Comparison of ENCODE assay signal across 8 mouse cellular contexts in the genomic region with DNA sequence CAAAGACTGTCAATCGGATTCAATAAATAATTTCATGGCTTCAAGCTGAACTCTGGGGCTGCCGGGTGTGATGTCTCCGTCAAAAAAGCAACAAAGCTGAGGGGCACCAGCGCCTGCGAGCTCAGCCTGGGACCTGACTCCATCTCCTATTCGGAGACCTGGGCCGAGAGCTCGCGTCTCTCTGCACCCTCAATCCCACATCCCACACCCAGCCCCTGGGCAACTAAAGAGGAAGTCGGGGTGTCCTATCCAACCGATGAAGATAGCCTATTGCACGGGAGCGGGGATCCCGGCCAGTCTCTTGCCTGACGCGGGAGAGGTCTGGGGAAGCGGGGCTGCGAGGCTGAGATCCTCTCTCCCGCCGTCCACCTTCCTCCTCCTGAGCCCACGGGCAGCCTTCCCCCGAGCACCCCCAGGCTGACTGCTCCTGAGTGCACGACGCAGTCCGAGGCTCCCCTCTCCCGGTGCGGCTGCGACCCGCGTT. TPM values are rescaled to one million over a fixed set of nuclear protein-coding genes. Genes with fewer than 3 reads are reported as not detected.
DNase-seq lines count a peak whose midpoint lies in the region; ATAC-seq lines count a peak whose summit lies in the region.

No protein-coding gene starts in this region.

- DNase-seq in lung, adult 18-20 months, result peak; percentile 45 to 53
- no peak for DNase-seq in lung, postnatal 25 days (ENCODE audit: low spot score)
- DNase-seq in heart, adult 8-10 months (ENCODE audit: low spot score), result peak; percentile 29
- peak; percentile 56 for DNase-seq in lung, postnatal 14 days
- DNase-seq in ovary, postnatal 14 days (ENCODE audit: low spot score), result peak; percentile 7
- no peak for DNase-seq in layer of hippocampus, adult 8-10 months (ENCODE audit: low spot score in 2 of 2)

- peak overlapping the region; percentile 81 for H3K4me3 ChIP-seq in brown adipose tissue, adult 24 weeks (ENCODE audit: insufficient read depth, low read depth, low read length)
- peak overlapping the region; percentile 72 for H3K4me3 ChIP-seq in kidney, embryonic 15.5 days (replicated peaks)

- peak overlapping the region; percentile 83 for H3K27ac ChIP-seq in brown adipose tissue, adult 24 weeks (replicated peaks; ENCODE audit: low read depth, low read length)
- peak overlapping the region; percentile 82; the same call in 1 of the 2 replicates for H3K27ac ChIP-seq in kidney, embryonic 15.5 days

- H3K9ac ChIP-seq in kidney, embryonic 15.5 days, result peak overlapping the region; percentile 76

- no peak; the same call in none of the 2 replicates for ATAC-seq in kidney, embryonic 15.5 days (replicated peaks; ENCODE audit: low FRiP score)

- peak overlapping the region; percentile 87 for H3K4me2 ChIP-seq in kidney, embryonic 15.5 days

- H3K27me3 ChIP-seq in kidney, embryonic 15.5 days, result peaks cover 12% of the 10 kb centered on the region; the same call in 1 of the 2 replicates

- H3K4me1 ChIP-seq in brown adipose tissue, adult 24 weeks (ENCODE audit: control insufficient read depth, insufficient read depth, insufficient read length, low read length), result peaks cover 4% of the 10 kb centered on the region
- H3K4me1 ChIP-seq in kidney, embryonic 15.5 days, result peaks cover 21% of the 10 kb centered on the region

- WGBS in kidney, embryonic 15.5 days, result under 1% methylated on average over 26 of the region's 30 CpGs

- no peaks in the 10 kb centered on the region for H3K9me3 ChIP-seq in kidney, embryonic 15.5 days (replicated peaks)

- no peaks in the 10 kb centered on the region for H3K36me3 ChIP-seq in kidney, embryonic 15.5 days

RNA-seq across cellular contexts. Expression of a gene that starts 0.7 kb away (rescaled TPM):
- 8.4 and 12.5 TPM in 2 replicates for polyA plus RNA-seq in brown adipose tissue, adult 24 weeks (2012; ENCODE audit: insufficient read depth, insufficient read length, missing spikeins)
- 10 to 100 TPM in 1 of 4 experiments, 1 to 10 TPM in 3; 6.9 to 13.4 (median 8.3) TPM for total RNA-seq in heart, adult 8-10 months (2022)
- polyA plus RNA-seq in kidney, embryonic 15.5 days (2015; fragmentation: Nextera tagmentation; extraction: Ambion mirVana), result 7.4 and 7.9 TPM in 2 replicates
- total RNA-seq in layer of hippocampus, adult 8-10 months (2022), result 10 to 100 TPM; 11.5 to 27.2 (median 18.7) TPM

Comparison
In these comparisons a context has a peak if more than half of its experiments do, and no peak if none do; other contexts are left out.
1. DNase-seq: peak in lung, adult 18-20 months (2 of 2), heart, adult 8-10 months (single experiment), lung, postnatal 14 days (single experiment) and ovary, postnatal 14 days (single experiment); none in lung, postnatal 25 days (single experiment) and layer of hippocampus, adult 8-10 months (0 of 2).